Comparison of ENCODE assay signal across 8 mouse cellular contexts in genomic region chr11:118202410-118203233, GRCm38 (mm10). TPM values are rescaled to one million over a fixed set of nuclear protein-coding genes. Genes with fewer than 3 reads are reported as not detected.
DNase-seq lines count a peak whose midpoint lies in the region; ATAC-seq and TF ChIP-seq lines count a peak whose summit lies in the region.

No protein-coding gene starts in this region.

- no peaks in the 10 kb centered on the region for H3K36me3 ChIP-seq in liver, embryonic 16.5 days (ENCODE audit: control insufficient read depth, insufficient read depth)
- H3K36me3 ChIP-seq in neural tube, embryonic 15.5 days = no peaks in the 10 kb centered on the region

- H3K27me3 ChIP-seq in liver, embryonic 16.5 days (ENCODE audit: control insufficient read depth, insufficient read depth, low read depth, low read length) = no peaks in the 10 kb centered on the region
- H3K27me3 ChIP-seq in neural tube, embryonic 15.5 days (replicated peaks) = no peaks in the 10 kb centered on the region

- no peaks in the 10 kb centered on the region for H3K9me3 ChIP-seq in liver, embryonic 16.5 days (replicated peaks; ENCODE audit: control insufficient read depth, low read length)
- H3K9me3 ChIP-seq in neural tube, embryonic 15.5 days (replicated peaks) = no peaks in the 10 kb centered on the region

- peak overlapping the region; percentile 39 for H3K4me2 ChIP-seq in liver, embryonic 16.5 days (ENCODE audit: low read depth, low read length)
- H3K4me2 ChIP-seq in neural tube, embryonic 15.5 days = peak overlapping the region; percentile 73

- peaks cover 27% of the 10 kb centered on the region for H3K4me1 ChIP-seq in liver, embryonic 16.5 days (ENCODE audit: control insufficient read depth, low read depth, low read length)
- H3K4me1 ChIP-seq in neural tube, embryonic 15.5 days = peaks cover 66% of the 10 kb centered on the region

- DNase-seq in MN1 (ENCODE audit: low spot score) = peak; percentile 70
- peak; percentile 85 to 86 for DNase-seq in cerebellum, adult 18-20 months
- peak; percentile 66 to 67 for DNase-seq in heart, postnatal 36 days
- DNase-seq in layer of hippocampus, adult 2 months (ENCODE audit: low spot score in 2 of 2) = peak; percentile 81 to 88
- peak; percentile 66 for DNase-seq in thymus, postnatal 4 days

- peak overlapping the region; percentile 70 for H3K4me3 ChIP-seq in layer of hippocampus, adult 2 months
- peak overlapping the region; percentile 32 for H3K4me3 ChIP-seq in liver, embryonic 16.5 days (ENCODE audit: low read depth, low read length)
- peak overlapping the region; percentile 48 for H3K4me3 ChIP-seq in neural tube, embryonic 15.5 days (replicated peaks)

- 13% methylated on average over 19 of the region's 19 CpGs for WGBS in liver, embryonic 16.5 days (ENCODE audit: insufficient replicate concordance)
- WGBS in neural tube, embryonic 15.5 days = 6% methylated on average over 19 of the region's 19 CpGs

- H3K9ac ChIP-seq in liver, embryonic 16.5 days (ENCODE audit: low read depth, low read length) = no peak overlapping the region
- peak overlapping the region; percentile 69 for H3K9ac ChIP-seq in neural tube, embryonic 15.5 days (replicated peaks)

- peak; percentile 81 for ATAC-seq in frontal cortex, adult (ENCODE audit: low TSS enrichment)
- ATAC-seq in liver, embryonic 16.5 days (ENCODE audit: low read depth) = peak; percentile 47
- ATAC-seq in neural tube, embryonic 15.5 days (ENCODE audit: low FRiP score) = peak; percentile 92

- no peak for TF ChIP-seq CTCF in layer of hippocampus, adult 2 months (conservative IDR thresholded peaks at IDR 0.05)

- intact Hi-C loops in heart, postnatal 36 days (cut with DNase I) = no loop called here

- H3K27ac ChIP-seq in layer of hippocampus, adult 2 months = peak overlapping the region; percentile 98
- no peak overlapping the region for H3K27ac ChIP-seq in liver, embryonic 16.5 days (ENCODE audit: low read length)
- peak overlapping the region; percentile 94 for H3K27ac ChIP-seq in neural tube, embryonic 15.5 days (replicated peaks)

RNA-seq across cellular contexts. Expression of gene Cyth1, which starts 45.8 kb away (rescaled TPM):
- total RNA-seq in heart, postnatal 36 days (2021) = 10 to 100 TPM; 45.6 to 51.6 TPM
- total RNA-seq in layer of hippocampus, adult 2 months (2021) = 100 to 1,000 TPM; 101 to 108 TPM
- polyA plus RNA-seq in liver, embryonic 16.5 days (2015; fragmentation: Nextera tagmentation; extraction: Ambion mirVana) = 3.9 and 4.1 TPM in 2 replicates
- polyA plus RNA-seq in neural tube, embryonic 15.5 days (2015; fragmentation: Nextera tagmentation; extraction: Ambion mirVana) = 22.5 and 24.8 TPM in 2 replicates
